Mouse (Mus musculus) CH12.LX (cell line): ENCODE results near the gene Nwd1. TPM values are rescaled to one million over a fixed set of nuclear protein-coding genes. Genes with fewer than 3 reads are reported as not detected.

Source experiments
- DNase-seq: peaks from one replicate; pipeline ENCODE4 v3.0.0-alpha.2; 2013; ENCODE audit errors: extremely low read depth
- H3K27ac ChIP-seq: 2 replicates; pipeline ENCODE4 v1.5.1; 2012; ENCODE audit warnings: low read depth, mild to moderate bottlenecking, control low read depth, moderate library complexity; ENCODE audit not compliant: insufficient read depth
- H3K27me3 ChIP-seq: replicated peaks from 2 replicates; pipeline ENCODE3; 2012; ENCODE audit warnings: inconsistent platforms
- H3K36me3 ChIP-seq, 2 experiments: replicated peaks in 1 of 2; 2 replicates each; pipeline versions ENCODE3 to v1.6.1; 2012; ENCODE audit warnings: inconsistent platforms in 1 of 2, low read length in 1 of 2, mild to moderate bottlenecking in 1 of 2, mixed read lengths in 1 of 2, moderate library complexity in 1 of 2; ENCODE audit not compliant: control insufficient read depth in 1 of 2, insufficient read depth in 1 of 2
- H3K4me1 ChIP-seq, 2 experiments: 2 replicates each; pipeline ENCODE4 v1.6.1; 2012; ENCODE audit warnings: inconsistent platforms in 1 of 2, moderate library complexity in 1 of 2; ENCODE audit not compliant: insufficient read depth in 2 of 2, control insufficient read depth in 1 of 2
- H3K4me2 ChIP-seq: 2 replicates; pipeline ENCODE4 v1.6.1; 2012; ENCODE audit warnings: low read depth, mild to moderate bottlenecking, control low read depth; ENCODE audit not compliant: poor library complexity, insufficient read depth, severe bottlenecking
- H3K4me3 ChIP-seq, 3 experiments: fragments of 150-350 bp in 1 of 3; sonication (generic) in 1 of 3; replicated peaks in 1 of 3; 2 replicates each; pipeline versions ENCODE3 to v1.5.1; 2011 to 2012; ENCODE audit warnings: low read depth in 2 of 3, low read length in 2 of 3, mild to moderate bottlenecking in 2 of 3, moderate library complexity in 2 of 3, control low read depth in 1 of 3, improper control_type of control experiment in 1 of 3, inconsistent platforms in 1 of 3, mixed read lengths in 1 of 3; ENCODE audit not compliant: poor library complexity in 1 of 3
- H3K79me2 ChIP-seq: replicated peaks from 2 replicates; pipeline ENCODE4 v1.6.1; 2012; ENCODE audit warnings: mild to moderate bottlenecking, moderate library complexity; ENCODE audit not compliant: control insufficient read depth, poor library complexity, insufficient read depth, severe bottlenecking; ENCODE audit errors: extremely low read depth
- H3K9ac ChIP-seq: 2 replicates; pipeline ENCODE4 v1.6.1; 2012; ENCODE audit warnings: low read depth, mild to moderate bottlenecking, control low read depth, moderate library complexity; ENCODE audit not compliant: insufficient read depth
- H3K9me3 ChIP-seq: replicated peaks from 2 replicates; pipeline ENCODE3; 2012; ENCODE audit warnings: low read length, inconsistent platforms, mixed read lengths
- CHD2 ChIP-seq: IDR thresholded peaks from 2 replicates; pipeline ENCODE4 v1.6.1; 2011; ENCODE audit warnings: low read length, improper control_type of control experiment
- EP300 ChIP-seq: IDR thresholded peaks from 2 replicates; pipeline ENCODE4 v1.6.1; 2011; ENCODE audit warnings: low read length, improper control_type of control experiment
- IRF4 ChIP-seq: IDR thresholded peaks from 2 replicates; pipeline ENCODE4 v1.6.1; 2014; ENCODE audit warnings: low read depth, mild to moderate bottlenecking, inconsistent platforms, low read length, improper control_type of control experiment
- MAX ChIP-seq: IDR thresholded peaks from 2 replicates; pipeline ENCODE4 v1.6.1; 2011; ENCODE audit warnings: low read length, improper control_type of control experiment
- MEF2A ChIP-seq: IDR thresholded peaks from 2 replicates; pipeline ENCODE4 v1.6.1; 2014; ENCODE audit warnings: low read depth, mild to moderate bottlenecking, inconsistent platforms, low read length, improper control_type of control experiment, borderline replicate concordance
- MYC ChIP-seq: IDR thresholded peaks from 2 replicates; pipeline ENCODE4 v1.6.1; 2011; ENCODE audit warnings: low read depth, mild to moderate bottlenecking, improper control_type of control experiment, low read length
- PAX5 ChIP-seq: IDR thresholded peaks from 2 replicates; pipeline ENCODE4 v1.6.1; 2012; ENCODE audit warnings: low read length, inconsistent platforms, mixed read lengths
- POLR2A ChIP-seq: IDR thresholded peaks from 2 replicates; pipeline ENCODE4 v1.6.1; 2011; ENCODE audit warnings: low read depth, mild to moderate bottlenecking, improper control_type of control experiment, low read length
- RAD21 ChIP-seq: IDR thresholded peaks from 2 replicates; pipeline ENCODE4 v1.6.1; 2011; ENCODE audit warnings: low read depth, mild to moderate bottlenecking, low read length, improper control_type of control experiment, moderate library complexity
- SMC3 ChIP-seq: IDR thresholded peaks from 2 replicates; pipeline ENCODE4 v1.6.1; 2011; ENCODE audit warnings: low read depth, low read length, improper control_type of control experiment
- TBP ChIP-seq: conservative IDR thresholded peaks from 2 replicates; pipeline ENCODE4 v1.6.1; 2011; ENCODE audit warnings: low read depth, low read length, improper control_type of control experiment
- UBTF ChIP-seq: IDR thresholded peaks from 2 replicates; pipeline ENCODE4 v1.6.1; 2012; ENCODE audit warnings: low read depth, mild to moderate bottlenecking, inconsistent platforms, low read length, improper control_type of control experiment, moderate library complexity
- USF1 ChIP-seq: IDR thresholded peaks from 2 replicates; pipeline ENCODE4 v1.6.1; 2014; ENCODE audit warnings: low read depth, mild to moderate bottlenecking, inconsistent platforms, low read length, improper control_type of control experiment
- dilution Hi-C: fragments of 300-500 bp; cut with MboI; formaldehyde crosslinking; loops from 2 replicates; pipeline ENCODE4 v1.14.3; 2020; ENCODE audit warnings: low sequenced_read_pairs; ENCODE audit not compliant: extremely low pct_unique_long_range_greater_than_20kb, extremely low pct_ligation_motif_present
- in situ Hi-C: fragments of 300-500 bp; cut with MboI; formaldehyde crosslinking; loops from 3 replicates; pipeline ENCODE4 v1.14.3; 2019; ENCODE audit warnings: low sequenced_read_pairs, low pct_ligation_motif_present, low pct_unique_long_range_greater_than_20kb, mixed read lengths
- polyA plus RNA-seq: library from polyadenylated mRNA; unstranded; fragments of >175 nt; gene quantifications from 2 replicates; pipeline ENCODE4 v1.2.1, GENCODE M21; 2012; ENCODE audit warnings: low read depth; ENCODE audit not compliant: insufficient read length
- total RNA-seq, 2 experiments: library from RNA; depleted of rRNA; stranded (reverse); fragments of 300-350 nt in 1 of 2; fragments of >200 nt in 1 of 2; gene quantifications; 2 replicates each; pipeline ENCODE4 v1.2.3; 2012 to 2014

Nwd1 gene
- total and polyA plus RNA-seq, 3 experiments = 0.04 TPM; not detected in 2

DNA sequence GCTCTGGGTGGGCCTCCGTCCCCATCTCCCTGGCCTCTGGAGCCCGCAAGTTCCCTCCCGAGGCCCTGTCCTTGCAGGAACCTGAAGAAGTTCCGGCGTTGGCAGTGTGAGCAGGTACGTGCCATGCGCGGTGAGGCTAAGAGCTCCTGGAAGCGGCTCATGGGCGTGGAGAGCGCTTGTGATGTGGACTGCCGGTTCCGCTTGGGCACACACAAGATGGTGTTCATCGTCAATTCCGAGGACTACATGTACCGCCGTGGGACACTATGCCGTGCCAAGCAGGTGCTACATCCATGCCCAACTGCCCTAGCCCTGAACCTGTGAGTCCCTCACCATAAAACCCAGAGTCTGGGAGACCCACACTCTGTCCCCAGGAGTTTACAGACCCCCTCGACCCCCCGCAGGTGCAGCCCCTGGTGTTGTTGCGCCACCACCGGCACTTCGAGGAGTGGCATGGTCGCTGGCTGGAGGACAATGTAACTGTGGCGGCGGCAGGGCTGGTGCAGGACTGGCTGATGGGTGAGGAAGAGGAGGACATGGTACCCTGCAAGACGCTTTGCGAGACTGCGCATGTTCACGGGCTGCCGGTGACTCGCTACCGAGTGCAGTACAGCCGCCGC, 110.4 kb downstream of the Nwd1 start:
- no peak overlapping the region for H3K4me3 ChIP-seq
- TF ChIP-seq UBTF (no peak), USF1 (no peak), EP300 (no peak), CHD2 (no peak), IRF4 (no peak), PAX5 (no peak), POLR2A (no peak), MEF2A (no peak)
- in situ Hi-C loops = no loop called here
- H3K27ac ChIP-seq = no peak overlapping the region
- H3K4me1 ChIP-seq = 0 out of 4 replicates have a peak, but pooled peaks cover 0 to 4% of the 10 kb centered on the region in 2 experiments
- H3K79me2 ChIP-seq = no peaks in the 10 kb centered on the region
- dilution Hi-C loops = no loop called here
- H3K9me3 ChIP-seq = no peaks in the 10 kb centered on the region
- peaks cover 48 to 82% of the 10 kb centered on the region in 2 experiments for H3K36me3 ChIP-seq
- DNase-seq = no peak
- H3K27me3 ChIP-seq = no peaks in the 10 kb centered on the region
- no peak overlapping the region for H3K4me2 ChIP-seq
- no peak overlapping the region for H3K9ac ChIP-seq

GRCm38 (mm10) chr8:72757426-72758195, 111.1 kb downstream of the Nwd1 start:
- Histone ChIP-seq H3K9ac (no peak overlapping the region), H3K4me1 (0 out of 4 replicates have a peak, but pooled peaks cover 0 to 4% of the 10 kb centered on the region in 2 experiments), H3K79me2 (no peaks in the 10 kb centered on the region), H3K27me3 (no peaks in the 10 kb centered on the region), H3K4me2 (no peak overlapping the region), H3K36me3 (peaks cover 40 to 81% of the 10 kb centered on the region in 2 experiments)
- dilution Hi-C loops = no loop called here
- TF ChIP-seq MYC = no peak
- TF ChIP-seq MAX = no peak
- no peak for TF ChIP-seq TBP
- TF ChIP-seq RAD21 = no peak
- no peak for TF ChIP-seq SMC3
- TF ChIP-seq, all 38 proteins: peak for 0
- H3K4me3 ChIP-seq = no peak overlapping the region
- in situ Hi-C loops = no loop called here
- H3K27ac ChIP-seq = no peak overlapping the region
- DNase-seq = no peak
- H3K9me3 ChIP-seq = no peaks in the 10 kb centered on the region
